Mouse (Mus musculus): Measurements from ENCODE around the gene Lrrn2. TPM values are rescaled to one million over a fixed set of nuclear protein-coding genes. Genes with fewer than 3 reads are reported as not detected.

Lrrn2 gene
- polyA plus RNA-seq, 1 experiment from 2014 or later = 4.1 TPM

DNA sequence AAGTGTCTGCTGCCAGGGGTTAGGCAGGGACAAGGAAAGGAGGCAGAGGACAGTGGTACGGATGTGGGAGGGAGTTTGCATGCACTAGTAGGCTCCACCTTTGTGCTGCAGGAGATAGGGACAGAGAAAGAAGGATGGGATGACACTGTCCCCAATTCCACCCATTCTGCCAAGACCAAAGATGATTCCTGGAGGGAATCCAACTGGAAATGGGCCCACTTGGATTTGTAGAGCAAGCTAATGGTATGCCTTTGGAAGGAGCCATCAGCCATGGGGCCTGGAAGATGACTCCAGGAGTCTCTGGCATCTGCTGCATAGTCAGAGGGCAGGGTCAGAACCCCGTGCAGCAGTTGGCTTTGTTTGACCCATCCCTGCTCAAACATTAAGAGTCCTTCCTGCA is 52.3 kb downstream of the Lrrn2 start:
- H3K27ac ChIP-seq (ENCODE audit: low read depth, low read length) = no peak overlapping the region
- no peak overlapping the region for H3K4me3 ChIP-seq (ENCODE audit: low read length)
- no peak overlapping the region for H3K9ac ChIP-seq (ENCODE audit: low read depth, low read length)
- H3K27me3 ChIP-seq (ENCODE audit: control insufficient read depth, insufficient read depth, low read length) = no peaks in the 10 kb centered on the region
- WGBS = 80% methylated on average over 2 of the region's 2 CpGs
- H3K36me3 ChIP-seq (ENCODE audit: control insufficient read depth, insufficient read depth, low read length) = no peaks in the 10 kb centered on the region
- peaks cover 7% of the 10 kb centered on the region; the same call in 1 of the 2 replicates for H3K4me1 ChIP-seq (ENCODE audit: control insufficient read depth, insufficient read depth, low read length)
- ATAC-seq (ENCODE audit: low FRiP score, low TSS enrichment) = no peak
- no peaks in the 10 kb centered on the region for H3K9me3 ChIP-seq (ENCODE audit: control insufficient read depth, low read length)
- H3K4me2 ChIP-seq (replicated peaks; ENCODE audit: low read depth, low read length) = no peak overlapping the region

DNA sequence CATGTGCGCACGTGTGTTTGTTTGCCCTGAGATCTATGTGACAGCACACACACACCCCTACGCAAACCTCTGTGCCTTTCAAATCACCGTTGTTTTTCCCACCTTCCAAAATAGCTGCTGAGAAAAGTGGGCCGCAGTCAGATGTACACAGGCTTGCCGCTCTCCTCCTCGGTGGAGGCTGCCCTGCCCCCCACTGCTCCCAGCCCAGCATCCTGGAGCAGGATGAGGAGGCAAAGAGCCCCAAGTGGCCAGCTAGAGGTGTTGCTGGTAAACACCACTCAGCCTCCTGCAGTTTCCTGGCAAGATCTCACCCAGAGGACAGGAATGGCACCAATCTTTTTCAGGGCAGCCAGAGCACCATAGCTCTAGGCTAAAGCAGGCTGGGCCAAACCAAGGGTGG is 54.8 kb downstream of the Lrrn2 start:
- H3K9me3 ChIP-seq (ENCODE audit: control insufficient read depth, low read length) = no peaks in the 10 kb centered on the region
- WGBS = 29% methylated on average over 7 of the region's 7 CpGs
- H3K4me3 ChIP-seq (ENCODE audit: low read length) = no peak overlapping the region
- ATAC-seq (ENCODE audit: low FRiP score, low TSS enrichment) = no peak
- H3K4me1 ChIP-seq (ENCODE audit: control insufficient read depth, insufficient read depth, low read length) = no peaks in the 10 kb centered on the region
- H3K27me3 ChIP-seq (ENCODE audit: control insufficient read depth, insufficient read depth, low read length) = no peaks in the 10 kb centered on the region
- H3K4me2 ChIP-seq (replicated peaks; ENCODE audit: low read depth, low read length) = no peak overlapping the region
- H3K36me3 ChIP-seq (ENCODE audit: control insufficient read depth, insufficient read depth, low read length) = no peaks in the 10 kb centered on the region
- H3K9ac ChIP-seq (ENCODE audit: low read depth, low read length) = no peak overlapping the region
- no peak overlapping the region for H3K27ac ChIP-seq (ENCODE audit: low read depth, low read length)

GRCm38 (mm10) chr1:132937296-132938030 is 57.4 kb downstream of the Lrrn2 start:
- H3K4me1 ChIP-seq (ENCODE audit: control insufficient read depth, insufficient read depth, low read length) = no peaks in the 10 kb centered on the region
- no peak overlapping the region for H3K9ac ChIP-seq (ENCODE audit: low read depth, low read length)
- no peak overlapping the region for H3K4me3 ChIP-seq (ENCODE audit: low read length)
- H3K27me3 ChIP-seq (ENCODE audit: control insufficient read depth, insufficient read depth, low read length) = no peaks in the 10 kb centered on the region
- H3K4me2 ChIP-seq (replicated peaks; ENCODE audit: low read depth, low read length) = no peak overlapping the region
- H3K9me3 ChIP-seq (ENCODE audit: control insufficient read depth, low read length) = no peaks in the 10 kb centered on the region
- WGBS = 87% methylated on average over 26 of the region's 26 CpGs
- no peak overlapping the region for H3K27ac ChIP-seq (ENCODE audit: low read depth, low read length)
- H3K36me3 ChIP-seq (ENCODE audit: control insufficient read depth, insufficient read depth, low read length) = no peaks in the 10 kb centered on the region
- ATAC-seq (ENCODE audit: low FRiP score, low TSS enrichment) = no peak

- WGBS = 89% methylated on average over 8 of the region's 8 CpGs
- H3K9me3 ChIP-seq (ENCODE audit: control insufficient read depth, low read length) = no peaks in the 10 kb centered on the region
- no peak overlapping the region for H3K4me2 ChIP-seq (replicated peaks; ENCODE audit: low read depth, low read length)
- no peak overlapping the region for H3K9ac ChIP-seq (ENCODE audit: low read depth, low read length)
- ATAC-seq (ENCODE audit: low FRiP score, low TSS enrichment) = no peak
- H3K36me3 ChIP-seq (ENCODE audit: control insufficient read depth, insufficient read depth, low read length) = no peaks in the 10 kb centered on the region
- no peaks in the 10 kb centered on the region for H3K27me3 ChIP-seq (ENCODE audit: control insufficient read depth, insufficient read depth, low read length)
- no peak overlapping the region for H3K27ac ChIP-seq (ENCODE audit: low read depth, low read length)
- H3K4me1 ChIP-seq (ENCODE audit: control insufficient read depth, insufficient read depth, low read length) = no peaks in the 10 kb centered on the region
- H3K4me3 ChIP-seq (ENCODE audit: low read length) = no peak overlapping the region
Measured at GRCm38 (mm10) chr1:132938975-132939374, 58.9 kb downstream of the Lrrn2 start.

GRCm38 (mm10) chr1:132945826-132946225 is 65.8 kb downstream of the Lrrn2 start:
- WGBS = 37% methylated on average over 8 of the region's 8 CpGs
- Histone ChIP-seq H3K27me3 (ENCODE audit: control insufficient read depth, insufficient read depth, low read length) (0 out of 2 replicates have a peak, but pooled peaks cover 3% of the 10 kb centered on the region), H3K9ac (ENCODE audit: low read depth, low read length) (no peak overlapping the region), H3K9me3 (ENCODE audit: control insufficient read depth, low read length) (no peaks in the 10 kb centered on the region), H3K4me2 (replicated peaks; ENCODE audit: low read depth, low read length) (no peak overlapping the region), H3K36me3 (ENCODE audit: control insufficient read depth, insufficient read depth, low read length) (no peaks in the 10 kb centered on the region), H3K4me1 (ENCODE audit: control insufficient read depth, insufficient read depth, low read length) (no peaks in the 10 kb centered on the region), H3K4me3 (ENCODE audit: low read length) (no peak overlapping the region), H3K27ac (ENCODE audit: low read depth, low read length) (no peak overlapping the region)
- no peak for ATAC-seq (ENCODE audit: low FRiP score, low TSS enrichment)

DNA sequence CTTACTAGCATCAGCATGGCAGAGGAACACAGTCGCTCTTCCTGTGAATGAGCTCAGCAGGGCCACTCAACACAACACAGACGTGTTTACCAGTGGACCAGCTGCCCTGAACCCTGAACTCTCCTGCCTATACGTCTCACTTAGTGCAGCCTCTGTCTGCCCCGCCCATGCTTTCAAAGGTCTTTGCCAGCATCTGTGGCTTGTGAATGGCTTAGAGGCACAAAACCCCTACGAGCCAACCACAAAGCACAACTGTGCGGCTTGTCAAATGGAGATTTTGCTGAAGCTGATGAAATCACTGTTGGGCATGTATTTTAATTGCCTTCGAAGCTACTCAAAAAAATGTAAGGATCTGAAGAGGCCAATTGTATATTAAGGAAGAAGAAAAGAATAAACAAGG is 67.7 kb downstream of the Lrrn2 start:
- no peak overlapping the region for H3K9ac ChIP-seq (ENCODE audit: low read depth, low read length)
- H3K27ac ChIP-seq (ENCODE audit: low read depth, low read length) = no peak overlapping the region
- no peak for ATAC-seq (ENCODE audit: low FRiP score, low TSS enrichment)
- 0 out of 2 replicates have a peak, but pooled peaks cover 3% of the 10 kb centered on the region for H3K27me3 ChIP-seq (ENCODE audit: control insufficient read depth, insufficient read depth, low read length)
- no peak overlapping the region for H3K4me3 ChIP-seq (ENCODE audit: low read length)
- no peaks in the 10 kb centered on the region for H3K4me1 ChIP-seq (ENCODE audit: control insufficient read depth, insufficient read depth, low read length)
- no peaks in the 10 kb centered on the region for H3K36me3 ChIP-seq (ENCODE audit: control insufficient read depth, insufficient read depth, low read length)
- WGBS = 64% methylated on average over 7 of the region's 7 CpGs
- no peaks in the 10 kb centered on the region for H3K9me3 ChIP-seq (ENCODE audit: control insufficient read depth, low read length)
- no peak overlapping the region for H3K4me2 ChIP-seq (replicated peaks; ENCODE audit: low read depth, low read length)

DNA sequence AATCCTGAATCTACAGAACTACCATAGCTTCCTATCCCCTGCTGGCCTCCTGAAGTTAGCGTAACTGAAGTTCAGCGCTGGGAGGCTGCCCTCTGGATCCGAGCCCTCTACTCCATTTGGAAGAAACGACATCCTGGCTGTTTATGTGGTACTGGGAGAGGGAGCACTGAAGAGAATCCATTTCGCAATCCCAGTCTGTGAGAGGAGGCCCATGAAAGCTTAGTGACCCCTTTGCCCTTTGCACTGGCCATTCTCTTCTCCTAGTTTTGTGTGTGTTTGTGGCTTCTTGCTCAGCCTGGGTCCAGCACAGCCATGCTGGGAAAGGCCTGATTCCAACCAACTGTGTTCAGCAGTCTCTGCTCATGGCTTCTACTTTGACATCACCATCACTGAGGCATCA is 76.7 kb downstream of the Lrrn2 start:
- Histone ChIP-seq H3K4me2 (replicated peaks; ENCODE audit: low read depth, low read length) (no peak overlapping the region), H3K9ac (ENCODE audit: low read depth, low read length) (no peak overlapping the region), H3K27me3 (ENCODE audit: control insufficient read depth, insufficient read depth, low read length) (no peaks in the 10 kb centered on the region), H3K4me1 (ENCODE audit: control insufficient read depth, insufficient read depth, low read length) (no peaks in the 10 kb centered on the region), H3K9me3 (ENCODE audit: control insufficient read depth, low read length) (no peaks in the 10 kb centered on the region), H3K36me3 (ENCODE audit: control insufficient read depth, insufficient read depth, low read length) (no peaks in the 10 kb centered on the region), H3K27ac (ENCODE audit: low read depth, low read length) (no peak overlapping the region), H3K4me3 (ENCODE audit: low read length) (no peak overlapping the region)
- ATAC-seq (ENCODE audit: low FRiP score, low TSS enrichment) = no peak
- 82% methylated on average over 5 of the region's 5 CpGs for WGBS

DNA sequence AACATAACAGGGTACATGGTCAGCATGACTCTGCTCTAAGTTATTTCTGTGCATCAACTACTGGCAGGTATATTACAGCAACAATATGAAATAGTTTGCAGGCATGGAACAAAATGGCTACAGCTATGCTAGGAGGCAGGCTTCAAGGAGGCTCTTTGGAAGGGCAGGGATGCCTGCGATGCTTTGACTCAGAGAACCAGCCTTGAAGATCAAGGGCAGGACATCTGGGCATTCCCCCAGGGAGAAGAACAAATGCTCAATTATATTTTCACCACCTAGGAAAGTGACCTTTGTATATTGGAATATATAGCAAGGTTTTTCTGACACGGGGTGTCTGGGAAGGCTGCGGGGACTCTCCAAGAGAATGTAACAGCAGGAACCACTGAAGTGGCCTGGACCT is 81.7 kb downstream of the Lrrn2 start:
- Histone ChIP-seq H3K9me3 (ENCODE audit: control insufficient read depth, low read length) (no peaks in the 10 kb centered on the region), H3K27me3 (ENCODE audit: control insufficient read depth, insufficient read depth, low read length) (no peaks in the 10 kb centered on the region), H3K4me1 (ENCODE audit: control insufficient read depth, insufficient read depth, low read length) (no peaks in the 10 kb centered on the region), H3K36me3 (ENCODE audit: control insufficient read depth, insufficient read depth, low read length) (no peaks in the 10 kb centered on the region), H3K4me2 (replicated peaks; ENCODE audit: low read depth, low read length) (no peak overlapping the region), H3K27ac (ENCODE audit: low read depth, low read length) (no peak overlapping the region), H3K9ac (ENCODE audit: low read depth, low read length) (no peak overlapping the region), H3K4me3 (ENCODE audit: low read length) (no peak overlapping the region)
- 86% methylated on average over 3 of the region's 3 CpGs for WGBS
- ATAC-seq (ENCODE audit: low FRiP score, low TSS enrichment) = no peak

DNA sequence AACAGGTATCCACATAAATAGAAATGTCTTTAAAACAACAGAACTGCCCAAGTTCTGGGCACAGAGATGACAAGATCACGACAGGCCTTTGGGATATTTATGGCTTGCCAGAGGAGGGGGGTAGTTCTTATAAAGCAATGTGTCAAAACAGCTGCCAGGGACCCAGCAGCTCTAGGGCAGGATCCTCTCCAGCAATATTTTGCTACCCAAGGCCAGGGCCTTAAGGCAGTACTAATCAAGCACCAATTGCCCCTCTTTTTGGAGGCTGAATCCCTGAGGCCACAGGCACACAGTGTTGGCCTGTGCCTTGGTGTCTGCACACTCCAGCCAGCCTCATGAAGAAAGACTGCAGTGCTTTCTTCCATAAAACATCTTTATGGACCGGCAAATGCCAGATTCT is 84.0 kb downstream of the Lrrn2 start:
- WGBS = 72% methylated on average over 2 of the region's 2 CpGs

More for the DNA sequence above, 84.0 kb downstream of the Lrrn2 start:
- H3K9me3 ChIP-seq (ENCODE audit: control insufficient read depth, low read length) = no peaks in the 10 kb centered on the region
- no peaks in the 10 kb centered on the region for H3K36me3 ChIP-seq (ENCODE audit: control insufficient read depth, insufficient read depth, low read length)
- no peak overlapping the region for H3K4me2 ChIP-seq (replicated peaks; ENCODE audit: low read depth, low read length)
- no peak overlapping the region for H3K27ac ChIP-seq (ENCODE audit: low read depth, low read length)
- H3K9ac ChIP-seq (ENCODE audit: low read depth, low read length) = no peak overlapping the region
- no peak overlapping the region for H3K4me3 ChIP-seq (ENCODE audit: low read length)
- no peaks in the 10 kb centered on the region for H3K27me3 ChIP-seq (ENCODE audit: control insufficient read depth, insufficient read depth, low read length)
- no peak for ATAC-seq (ENCODE audit: low FRiP score, low TSS enrichment)
- no peaks in the 10 kb centered on the region for H3K4me1 ChIP-seq (ENCODE audit: control insufficient read depth, insufficient read depth, low read length)
